9 mouse cellular contexts compared by ENCODE assay signal in the genomic region with DNA sequence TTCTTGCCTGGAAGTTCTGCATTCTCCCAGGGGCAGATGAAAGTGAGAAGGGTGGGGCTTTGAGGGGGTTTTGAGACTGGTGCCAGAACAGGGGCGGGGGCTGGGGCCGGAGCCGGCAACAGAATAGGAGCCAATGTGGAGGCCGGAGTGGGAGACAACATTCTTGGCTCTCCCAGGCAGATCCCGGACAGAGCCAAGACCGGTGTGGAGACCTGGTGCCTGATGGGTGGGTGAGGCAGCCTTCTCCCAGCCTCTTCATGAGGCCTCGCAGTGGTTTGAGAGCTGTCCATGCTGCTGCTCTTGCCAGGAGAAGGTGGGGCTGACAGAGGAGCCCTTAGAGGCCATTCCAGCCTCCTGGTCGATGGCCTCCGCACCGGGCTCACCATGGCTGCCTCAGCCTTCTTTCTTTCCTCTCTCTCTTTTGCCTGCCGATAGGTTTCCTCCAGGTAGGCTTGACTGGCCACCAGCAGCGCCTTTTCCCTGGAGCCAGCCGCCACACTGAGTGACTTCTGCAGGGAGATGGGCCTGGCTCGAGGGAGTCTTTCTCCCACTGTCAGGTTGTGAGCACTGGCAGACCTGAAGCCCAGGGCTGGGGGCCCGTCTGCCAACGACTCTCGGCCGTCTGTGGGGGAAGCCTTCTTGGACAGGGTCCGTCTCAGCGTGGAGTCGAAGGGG. TPM values are rescaled to one million over a fixed set of nuclear protein-coding genes. Genes with fewer than 3 reads are reported as not detected.
DNase-seq lines count a peak whose midpoint lies in the region; ATAC-seq and TF ChIP-seq lines count a peak whose summit lies in the region.
"Had no signal": no experiment of that assay in that cellular context is flagged by ENCODE, and none has a peak within 500 bp of the region (broad histone marks: within the 10 kb centered on the region; RNA-seq: fewer than 3 reads in every experiment).

No protein-coding gene starts in this region.

- H3K36me3 ChIP-seq in forebrain, embryonic 13.5 days (ENCODE audit: poor library complexity, severe bottlenecking), result no peaks in the 10 kb centered on the region
- no peaks in the 10 kb centered on the region for H3K36me3 ChIP-seq in forebrain, embryonic 10.5 days (replicated peaks)
- H3K36me3 ChIP-seq in ES-E14 (ENCODE audit: control insufficient read depth, insufficient read depth, low read length, poor library complexity, severe bottlenecking), result no peaks in the 10 kb centered on the region; the same call in 1 of the 2 replicates
- no peaks in the 10 kb centered on the region for H3K36me3 ChIP-seq in hindbrain, embryonic 12.5 days
- H3K36me3 ChIP-seq: liver, embryonic 13.5 days had no signal

- no peaks in the 10 kb centered on the region for H3K9me3 ChIP-seq in forebrain, embryonic 13.5 days (replicated peaks)
- H3K9me3 ChIP-seq in forebrain, embryonic 10.5 days, result no peaks in the 10 kb centered on the region
- no peaks in the 10 kb centered on the region for H3K9me3 ChIP-seq in ES-E14 (ENCODE audit: control insufficient read depth, insufficient read depth, low read depth, low read length)
- no peaks in the 10 kb centered on the region for H3K9me3 ChIP-seq in hindbrain, embryonic 12.5 days (replicated peaks)
- H3K9me3 ChIP-seq: liver, embryonic 13.5 days had no signal

- 0 out of 2 replicates have a peak overlapping the region, but pooled peaks have one; percentile 12 for H3K9ac ChIP-seq in forebrain, embryonic 13.5 days
- no peak overlapping the region; the same call in 1 of the 2 replicates for H3K9ac ChIP-seq in ES-E14 (ENCODE audit: insufficient read depth, low read depth, low read length, poor library complexity, severe bottlenecking)
- peak overlapping the region; percentile 23; the same call in 1 of the 2 replicates for H3K9ac ChIP-seq in hindbrain, embryonic 12.5 days
- H3K9ac ChIP-seq: liver, embryonic 13.5 days had no signal

- peaks cover 16% of the 10 kb centered on the region for H3K4me1 ChIP-seq in forebrain, embryonic 13.5 days
- H3K4me1 ChIP-seq in forebrain, embryonic 10.5 days, result peaks cover 22% of the 10 kb centered on the region
- peaks cover 6 to 35% of the 10 kb centered on the region in 2 experiments for H3K4me1 ChIP-seq in ES-E14 (ENCODE audit: control insufficient read depth in 2 of 2, insufficient read depth in 2 of 2, low read length in 2 of 2, poor library complexity in 1 of 2)
- H3K4me1 ChIP-seq in hindbrain, embryonic 12.5 days, result peaks cover under 1% of the 10 kb centered on the region; the same call in 1 of the 2 replicates

- 42% methylated on average over 21 of the region's 21 CpGs for WGBS in forebrain, embryonic 13.5 days
- 66% methylated on average over 21 of the region's 21 CpGs for WGBS in forebrain, embryonic 10.5 days
- WGBS in hindbrain, embryonic 12.5 days, result 53% methylated on average over 21 of the region's 21 CpGs

- H3K27ac ChIP-seq in forebrain, embryonic 13.5 days, result peak overlapping the region; percentile 32
- H3K27ac ChIP-seq in forebrain, embryonic 10.5 days, result no peak overlapping the region
- no peak overlapping the region for H3K27ac ChIP-seq in ES-E14 (ENCODE audit: insufficient read depth, low read depth, low read length, poor library complexity, severe bottlenecking)
- H3K27ac ChIP-seq in hindbrain, embryonic 12.5 days, result no peak overlapping the region
- H3K27ac ChIP-seq: liver, embryonic 13.5 days had no signal

- no peak overlapping the region for H3K4me3 ChIP-seq in forebrain, embryonic 13.5 days
- no peak overlapping the region for H3K4me3 ChIP-seq in forebrain, embryonic 10.5 days
- peak overlapping the region; percentile 27 to 43; a peak in 2 of 4 replicates for H3K4me3 ChIP-seq in ES-E14 (ENCODE audit: insufficient read depth in 1 of 2, low read depth in 1 of 2, low read length in 2 of 2, poor library complexity in 1 of 2, severe bottlenecking in 1 of 2)
- H3K4me3 ChIP-seq in hindbrain, embryonic 12.5 days, result no peak overlapping the region
- H3K4me3 ChIP-seq: liver, embryonic 13.5 days had no signal

- ATAC-seq in forebrain, embryonic 13.5 days, result 0 out of 2 replicates have a peak, but pooled peaks have one; percentile 27
- ATAC-seq in hindbrain, embryonic 12.5 days (ENCODE audit: low FRiP score), result no peak
- ATAC-seq in erythroblast, adult 5-6 weeks (replicated peaks; ENCODE audit: low FRiP score, poor library complexity, severe bottlenecking), result no peak

- in situ Hi-C loops in ES-E14 (cut with MboI; ENCODE audit: low sequenced_read_pairs in 2 of 2, unreplicated experiment in 2 of 2), result no loop called here

- peak overlapping the region; percentile 50 for H3K4me2 ChIP-seq in forebrain, embryonic 13.5 days
- H3K4me2 ChIP-seq in hindbrain, embryonic 12.5 days (replicated peaks), result peak overlapping the region; percentile 15
- H3K4me2 ChIP-seq: liver, embryonic 13.5 days had no signal

- no peak for DNase-seq in forebrain, embryonic 10.5 days (ENCODE audit: extremely low spot score, low spot score)
- DNase-seq in ES-E14 (ENCODE audit: low read depth, low spot score), result no peak
- DNase-seq in lung, postnatal 14 days, result peak; percentile 21
- DNase-seq in frontal cortex, adult 2 months (ENCODE audit: extremely low spot score in 1 of 2, low spot score in 1 of 2), result no peak
- no peak for DNase-seq in yolk sac, embryonic 10.5 days (ENCODE audit: low spot score)
- DNase-seq: liver, embryonic 13.5 days had no signal

- peaks cover under 1% of the 10 kb centered on the region; the same call in 1 of the 2 replicates for H3K27me3 ChIP-seq in forebrain, embryonic 13.5 days
- H3K27me3 ChIP-seq in forebrain, embryonic 10.5 days (ENCODE audit: poor library complexity, severe bottlenecking), result peaks cover 39% of the 10 kb centered on the region
- H3K27me3 ChIP-seq in hindbrain, embryonic 12.5 days, result peaks cover 25% of the 10 kb centered on the region

TF ChIP-seq in ES-E14, 5 proteins besides CTCF, POLR2A, EP300 and RAD21:
- TF ChIP-seq ZNF384 (IDR thresholded peaks at IDR 0.05; ENCODE audit: low read depth, low read length) (no peak), MAFK (IDR thresholded peaks at IDR 0.05; ENCODE audit: insufficient read depth, low read depth, low read length) (no peak), CHD2 (IDR thresholded peaks at IDR 0.05; ENCODE audit: low read depth, low read length) (no peak), ZC3H11A (IDR thresholded peaks at IDR 0.05; ENCODE audit: borderline replicate concordance, low read depth, low read length) (no peak), HCFC1 (IDR thresholded peaks at IDR 0.05; ENCODE audit: borderline replicate concordance, insufficient read depth, low read length) (no peak)

RNA-seq across cellular contexts. Expression of gene Gpr179, which starts 13.4 kb away (rescaled TPM):
- 0.19 and 0.25 TPM in 2 replicates for polyA plus RNA-seq in forebrain, embryonic 13.5 days (2015; fragmentation: Nextera tagmentation; extraction: Ambion mirVana)
- polyA plus RNA-seq in forebrain, embryonic 10.5 days (2016; fragmentation: Nextera tagmentation; extraction: Ambion mirVana), result 0.01 and 0.04 TPM in 2 replicates
- total RNA-seq in ES-E14 (2012; rRNA removed), result 0.31 and 0.53 TPM in 2 replicates
- 0.17 and 0.22 TPM in 2 replicates for polyA plus RNA-seq in hindbrain, embryonic 12.5 days (2016; fragmentation: Nextera tagmentation; extraction: Ambion mirVana)
- 0.40 and 0.66 TPM in 2 replicates for polyA plus RNA-seq in frontal cortex, adult 2 months (2012; rRNA removed)
- not detected in 2 replicates for total RNA-seq in erythroblast, adult 5-6 weeks (2015; ENCODE audit: low replicate concordance)
- total RNA-seq in erythroblast, adult 5-6 weeks (2017; ENCODE audit: low replicate concordance), result not detected in 2 replicates
- polyA plus RNA-seq: liver, embryonic 13.5 days had no signal

RNA-seq across cellular contexts. Expression of gene Mrpl45, which starts 22.9 kb away (rescaled TPM):
- polyA plus RNA-seq in forebrain, embryonic 13.5 days (2015; fragmentation: Nextera tagmentation; extraction: Ambion mirVana), result 47.4 and 49.1 TPM in 2 replicates
- polyA plus RNA-seq in forebrain, embryonic 10.5 days (2016; fragmentation: Nextera tagmentation; extraction: Ambion mirVana), result 66.5 and 69.5 TPM in 2 replicates
- total RNA-seq in ES-E14 (2012; rRNA removed), result 53.8 and 76.8 TPM in 2 replicates
- polyA plus RNA-seq in hindbrain, embryonic 12.5 days (2016; fragmentation: Nextera tagmentation; extraction: Ambion mirVana), result 44.9 and 45.6 TPM in 2 replicates
- polyA plus RNA-seq in frontal cortex, adult 2 months (2012; rRNA removed), result 28.9 TPM in 2 replicates
- 3.6 and 7.3 TPM in 2 replicates for total RNA-seq in erythroblast, adult 5-6 weeks (2015; ENCODE audit: low replicate concordance)
- total RNA-seq in erythroblast, adult 5-6 weeks (2017; ENCODE audit: low replicate concordance), result 3.7 and 9.2 TPM in 2 replicates

RNA-seq across cellular contexts. Expression of gene Socs7, which starts 23.9 kb away (rescaled TPM):
- polyA plus RNA-seq in forebrain, embryonic 13.5 days (2015; fragmentation: Nextera tagmentation; extraction: Ambion mirVana), result 7.7 and 8.6 TPM in 2 replicates
- 3.8 and 4.2 TPM in 2 replicates for polyA plus RNA-seq in forebrain, embryonic 10.5 days (2016; fragmentation: Nextera tagmentation; extraction: Ambion mirVana)
- 14.3 and 14.5 TPM in 2 replicates for total RNA-seq in ES-E14 (2012; rRNA removed)
- 7.0 and 9.1 TPM in 2 replicates for polyA plus RNA-seq in hindbrain, embryonic 12.5 days (2016; fragmentation: Nextera tagmentation; extraction: Ambion mirVana)
- 43.3 and 44.9 TPM in 2 replicates for polyA plus RNA-seq in frontal cortex, adult 2 months (2012; rRNA removed)
- total RNA-seq in erythroblast, adult 5-6 weeks (2015; ENCODE audit: low replicate concordance), result 1.0 and 3.1 TPM in 2 replicates
- total RNA-seq in erythroblast, adult 5-6 weeks (2017; ENCODE audit: low replicate concordance), result 2.0 and 3.1 TPM in 2 replicates

RNA-seq across cellular contexts. Expression of gene Npepps, which starts 58.0 kb away (rescaled TPM):
- polyA plus RNA-seq in forebrain, embryonic 13.5 days (2015; fragmentation: Nextera tagmentation; extraction: Ambion mirVana), result 131 and 140 TPM in 2 replicates
- 96.2 and 101 TPM in 2 replicates for polyA plus RNA-seq in forebrain, embryonic 10.5 days (2016; fragmentation: Nextera tagmentation; extraction: Ambion mirVana)
- 86.1 and 107 TPM in 2 replicates for total RNA-seq in ES-E14 (2012; rRNA removed)
- 119 and 133 TPM in 2 replicates for polyA plus RNA-seq in hindbrain, embryonic 12.5 days (2016; fragmentation: Nextera tagmentation; extraction: Ambion mirVana)
- 82.1 and 103 TPM in 2 replicates for polyA plus RNA-seq in frontal cortex, adult 2 months (2012; rRNA removed)
- total RNA-seq in erythroblast, adult 5-6 weeks (2015; ENCODE audit: low replicate concordance), result 18.1 and 21.7 TPM in 2 replicates
- total RNA-seq in erythroblast, adult 5-6 weeks (2017; ENCODE audit: low replicate concordance), result 7.2 and 21.7 TPM in 2 replicates

Comparison
In these comparisons a context has a peak if more than half of its experiments do, and no peak if none do; other contexts are left out.
1. H3K4me3 ChIP-seq: peak in ES-E14 (2 of 2); none in forebrain, embryonic 13.5 days (single experiment), forebrain, embryonic 10.5 days (single experiment) and hindbrain, embryonic 12.5 days (single experiment).